Mouse (Mus musculus) gonadal fat pad, adult 2 months (tissue): ENCODE measurements around the gene Kcnj4. TPM values are rescaled to one million over a fixed set of nuclear protein-coding genes. Genes with fewer than 3 reads are reported as not detected.
"Not testable (repeated sequence)": the region's sequence is repeated elsewhere in the genome, so short reads cannot be mapped to it uniquely, and the experiment has no call there.

ENCODE experiments used
- DNase-seq: peaks from one replicate; pipeline ENCODE4 v3.0.0-alpha.2; 2012; ENCODE audit warnings: low read depth
- polyA plus RNA-seq: library from polyadenylated mRNA; depleted of rRNA; stranded (reverse); fragments of >200 nt; gene quantifications from 2 replicates; pipeline ENCODE4 v1.2.3, GENCODE M21; 2012

Kcnj4 gene
- polyA plus RNA-seq, 1 experiment, result not detected

GRCm38 (mm10) chr15:79511553-79512320 is 6.7 kb upstream of the Kcnj4 start:
- DNase-seq, result no peak

GRCm38 (mm10) chr15:79510425-79510824 is 5.4 kb upstream of the Kcnj4 start:
- DNase-seq, result no peak

GRCm38 (mm10) chr15:79509998-79510397 is 5.0 kb upstream of the Kcnj4 start:
- DNase-seq, result no peak

- no peak for DNase-seq
These were observed 2.2 kb upstream of the Kcnj4 start for GRCm38 (mm10) chr15:79507055-79507828.

- no peak for DNase-seq
These were observed 1.4 kb upstream of the Kcnj4 start for GRCm38 (mm10) chr15:79506460-79506859.

GRCm38 (mm10) chr15:79505616-79506283 is 709 bp upstream of the Kcnj4 start:
- no peak for DNase-seq

- no peak for DNase-seq
These were observed 1.6 kb downstream of the Kcnj4 start for GRCm38 (mm10) chr15:79503438-79503837.

GRCm38 (mm10) chr15:79502891-79503341 is 2.1 kb downstream of the Kcnj4 start:
- DNase-seq, result no peak

GRCm38 (mm10) chr15:79500110-79500509 is 4.9 kb downstream of the Kcnj4 start:
- no peak for DNase-seq

GRCm38 (mm10) chr15:79493527-79493926 is 11.5 kb downstream of the Kcnj4 start:
- no peak for DNase-seq

- DNase-seq, result no peak
These were observed 15.6 kb downstream of the Kcnj4 start for GRCm38 (mm10) chr15:79489463-79489862.

GRCm38 (mm10) chr15:79481181-79481688 is 23.8 kb downstream of the Kcnj4 start:
- DNase-seq, result no peak

- no peak for DNase-seq
These were observed 27.8 kb downstream of the Kcnj4 start for GRCm38 (mm10) chr15:79477227-79477626.

- DNase-seq, result no peak
These were observed 31.2 kb downstream of the Kcnj4 start for GRCm38 (mm10) chr15:79473638-79474355.

- DNase-seq, result no peak
These were observed 32.0 kb downstream of the Kcnj4 start for GRCm38 (mm10) chr15:79473042-79473441.

GRCm38 (mm10) chr15:79471095-79471494 is 33.9 kb downstream of the Kcnj4 start:
- no peak for DNase-seq

- DNase-seq, result no peak
These were observed 34.5 kb downstream of the Kcnj4 start for GRCm38 (mm10) chr15:79470583-79470982.

- no peak for DNase-seq
These were observed 35.5 kb downstream of the Kcnj4 start for GRCm38 (mm10) chr15:79469577-79469976.

GRCm38 (mm10) chr15:79466601-79467286 is 38.3 kb downstream of the Kcnj4 start:
- no peak for DNase-seq

GRCm38 (mm10) chr15:79456546-79456945 is 48.5 kb downstream of the Kcnj4 start:
- DNase-seq, result no peak

GRCm38 (mm10) chr15:79456104-79456503 is 48.9 kb downstream of the Kcnj4 start:
- not testable (repeated sequence) for DNase-seq
